ENCODE assay signal across 13 mouse cellular contexts in the genomic region with DNA sequence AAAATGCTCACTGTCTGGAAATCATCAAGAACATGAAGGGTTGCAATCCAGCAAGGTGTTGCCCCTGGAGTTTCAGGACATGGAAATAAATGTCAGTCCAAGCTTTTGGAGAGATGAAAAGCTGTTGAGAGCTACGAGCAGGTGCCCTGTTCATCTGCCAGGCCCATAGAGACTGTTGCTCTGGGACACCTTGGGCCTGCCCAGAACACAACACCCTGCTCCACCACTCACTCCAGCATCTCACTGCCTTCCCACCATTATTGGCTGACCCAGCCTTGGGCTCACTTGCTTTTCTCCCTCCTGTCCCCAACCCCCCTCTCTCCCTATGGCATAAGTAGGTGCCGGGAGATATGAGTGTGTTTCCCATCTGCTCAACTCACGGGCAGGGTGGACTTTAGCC.
"Had no signal": no experiment of that assay in that cellular context is flagged by ENCODE, and none has a peak within 500 bp of the region (broad histone marks: within the 10 kb centered on the region; RNA-seq: fewer than 3 reads in every experiment).

No protein-coding gene starts in this region.

- H3K9ac ChIP-seq: limb, embryonic 13.5 days; liver, embryonic 14.5 days; neural tube, embryonic 12.5 days had no signal

- H3K36me3 ChIP-seq: limb, embryonic 13.5 days; neural tube, embryonic 12.5 days had no signal

- H3K4me1 ChIP-seq: limb, embryonic 13.5 days; neural tube, embryonic 12.5 days had no signal

- DNase-seq: kidney, adult 18-20 months; kidney, postnatal 10 days; kidney, postnatal 4 days; left cerebral cortex, postnatal 4 days; lung, adult 18-20 months; right cerebral cortex, adult 18-20 months; right cerebral cortex, postnatal 25 days; thymus, adult 18-20 months; thymus, postnatal 25 days had no signal

- H3K27me3 ChIP-seq: limb, embryonic 13.5 days; neural tube, embryonic 12.5 days had no signal

- H3K9me3 ChIP-seq: limb, embryonic 13.5 days; neural tube, embryonic 12.5 days had no signal

- H3K4me2 ChIP-seq: limb, embryonic 13.5 days; neural tube, embryonic 12.5 days had no signal

- H3K27ac ChIP-seq: limb, embryonic 13.5 days; liver, embryonic 14.5 days; neural tube, embryonic 12.5 days had no signal

- H3K4me3 ChIP-seq: limb, embryonic 13.5 days; myocyte; neural tube, embryonic 12.5 days had no signal
